Mouse (Mus musculus) embryonic fibroblast, embryonic 13.5 days (primary cell): ENCODE results near the gene Ampd2.

Experiments
- CTCF ChIP-seq: IDR thresholded peaks from 2 replicates; pipeline ENCODE4 v1.5.1; 2011; ENCODE audit warnings: mild to moderate bottlenecking, control low read depth, low read length, moderate library complexity, borderline replicate concordance; ENCODE audit not compliant: insufficient read depth
- POLR2A ChIP-seq: IDR thresholded peaks from 2 replicates; pipeline ENCODE4 v1.6.1; 2011; ENCODE audit warnings: low read depth, mild to moderate bottlenecking, control low read depth, low read length, moderate library complexity

- TF ChIP-seq CTCF (peak; percentile 45), POLR2A (no peak)
These were observed 15.9 kb downstream of the Ampd2 start for GRCm38 (mm10) chr3:108070295-108071293.
